Mouse (Mus musculus) urinary bladder, postnatal 4 days (tissue): Measurements from ENCODE around the gene Mfrp.
"Not testable (repeated sequence)": the region's sequence is repeated elsewhere in the genome, so short reads cannot be mapped to it uniquely, and the experiment has no call there.

Source experiments
- DNase-seq, 2 experiments: peaks; one replicate each; pipeline ENCODE4 v3.0.0; 2021 to 2022; ENCODE audit warnings: low spot score in 2 of 2

Mfrp gene

DNA sequence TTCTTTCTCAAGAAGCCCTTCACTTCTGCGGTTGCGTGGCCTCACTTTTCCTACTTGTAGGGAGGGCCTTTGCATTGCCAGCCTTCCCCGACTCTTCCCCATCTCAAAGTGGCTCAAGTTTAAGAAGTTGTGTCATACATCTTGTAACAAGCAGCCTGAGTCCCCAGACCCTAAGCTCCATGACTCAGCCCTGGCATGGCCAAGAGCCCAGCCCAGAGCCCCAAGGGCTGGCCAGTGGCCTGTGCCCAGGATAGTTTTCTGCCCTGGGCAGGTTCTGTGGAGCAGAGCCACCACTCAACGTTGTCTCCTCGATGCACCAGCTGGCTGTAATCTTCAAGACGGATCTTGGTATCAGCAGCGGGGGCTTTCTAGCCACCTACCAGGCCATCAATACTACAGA, 3.4 kb downstream of the Mfrp start:
- no peak for DNase-seq

GRCm38 (mm10) chr9:44105781-44106180, 4.3 kb downstream of the Mfrp start:
- DNase-seq, result no peak

DNA sequence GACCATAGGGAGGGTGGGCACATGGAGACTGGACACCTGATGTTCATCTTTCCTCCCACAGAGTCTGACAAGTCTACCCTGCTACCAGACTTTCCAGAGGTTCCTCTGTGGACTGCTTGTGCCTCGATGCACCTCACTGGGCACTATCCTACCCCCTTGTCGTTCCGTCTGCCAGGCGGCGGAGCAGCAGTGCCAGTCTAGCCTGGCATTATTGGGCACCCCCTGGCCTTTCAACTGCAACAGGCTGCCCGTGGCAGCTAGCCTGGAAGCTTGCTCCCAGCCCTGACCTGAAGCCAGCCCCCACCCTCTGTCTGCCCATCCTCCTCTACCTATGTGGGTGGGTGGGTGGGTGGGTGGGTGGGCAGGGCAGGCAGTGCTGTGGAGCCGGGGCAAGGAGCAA, 4.7 kb downstream of the Mfrp start:
- DNase-seq, result no peak

DNA sequence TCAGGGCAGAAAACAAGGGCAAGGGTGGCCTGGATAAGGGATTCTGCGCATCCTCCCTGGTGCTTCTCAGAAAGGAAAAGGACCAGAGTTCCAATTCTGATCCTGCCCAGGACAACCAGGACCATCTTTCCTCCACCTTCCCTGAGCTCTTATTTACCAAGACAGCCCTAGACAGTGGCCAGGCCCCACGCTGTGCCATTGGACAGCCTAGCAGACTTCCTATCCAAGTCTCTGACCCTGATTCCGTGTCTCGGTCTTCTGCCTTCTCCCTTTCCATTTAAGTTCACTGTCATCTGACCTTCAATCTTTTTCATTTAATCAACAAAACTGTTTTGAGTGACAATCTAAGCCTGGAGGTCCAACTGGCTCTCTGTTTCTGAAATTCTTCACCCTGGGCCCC, 5.1 kb downstream of the Mfrp start:
- no peak for DNase-seq

- DNase-seq, result peak; percentile 87 to 94
These were observed 5.6 kb downstream of the Mfrp start, which contains the start of gene C1qtnf5 for GRCm38 (mm10) chr9:44107110-44107509. Gene C1qtnf5, plus strand, starts transcription at chr9:44107245.

GRCm38 (mm10) chr9:44107557-44108179, 6.1 kb downstream of the Mfrp start:
- DNase-seq, result no peak

DNA sequence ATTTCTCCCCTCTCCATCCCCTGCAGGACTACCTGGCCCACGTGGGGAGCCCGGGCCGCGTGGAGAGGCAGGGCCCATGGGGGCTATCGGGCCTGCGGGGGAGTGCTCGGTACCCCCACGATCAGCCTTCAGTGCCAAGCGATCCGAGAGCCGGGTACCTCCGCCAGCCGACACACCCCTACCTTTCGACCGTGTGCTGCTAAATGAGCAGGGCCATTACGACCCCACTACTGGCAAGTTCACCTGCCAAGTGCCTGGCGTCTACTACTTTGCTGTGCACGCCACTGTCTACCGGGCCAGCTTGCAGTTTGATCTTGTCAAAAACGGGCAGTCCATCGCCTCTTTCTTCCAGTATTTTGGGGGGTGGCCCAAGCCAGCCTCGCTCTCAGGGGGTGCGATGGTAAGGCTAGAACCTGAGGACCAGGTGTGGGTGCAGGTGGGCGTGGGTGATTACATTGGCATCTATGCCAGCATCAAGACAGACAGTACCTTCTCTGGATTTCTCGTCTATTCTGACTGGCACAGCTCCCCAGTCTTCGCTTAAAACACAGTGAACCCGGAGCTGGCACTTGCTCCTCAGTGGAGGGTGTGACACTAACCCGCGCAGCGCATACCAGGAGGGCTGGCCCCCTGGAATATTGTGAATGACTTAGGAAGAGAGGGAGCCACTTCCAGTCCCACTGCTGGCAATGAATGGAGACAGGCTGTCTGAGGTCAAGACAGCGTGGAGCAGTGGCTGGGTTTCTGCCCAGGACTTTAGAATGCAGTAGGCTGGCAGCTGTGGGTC, 6.9 kb downstream of the Mfrp start:
- no peak for DNase-seq

- peak in 1 of 2 experiments; percentile 85 for DNase-seq
These were observed 8.0 kb downstream of the Mfrp start for GRCm38 (mm10) chr9:44109360-44110095.

GRCm38 (mm10) chr9:44111909-44112308, 10.4 kb downstream of the Mfrp start:
- DNase-seq, result not testable (repeated sequence)

DNA sequence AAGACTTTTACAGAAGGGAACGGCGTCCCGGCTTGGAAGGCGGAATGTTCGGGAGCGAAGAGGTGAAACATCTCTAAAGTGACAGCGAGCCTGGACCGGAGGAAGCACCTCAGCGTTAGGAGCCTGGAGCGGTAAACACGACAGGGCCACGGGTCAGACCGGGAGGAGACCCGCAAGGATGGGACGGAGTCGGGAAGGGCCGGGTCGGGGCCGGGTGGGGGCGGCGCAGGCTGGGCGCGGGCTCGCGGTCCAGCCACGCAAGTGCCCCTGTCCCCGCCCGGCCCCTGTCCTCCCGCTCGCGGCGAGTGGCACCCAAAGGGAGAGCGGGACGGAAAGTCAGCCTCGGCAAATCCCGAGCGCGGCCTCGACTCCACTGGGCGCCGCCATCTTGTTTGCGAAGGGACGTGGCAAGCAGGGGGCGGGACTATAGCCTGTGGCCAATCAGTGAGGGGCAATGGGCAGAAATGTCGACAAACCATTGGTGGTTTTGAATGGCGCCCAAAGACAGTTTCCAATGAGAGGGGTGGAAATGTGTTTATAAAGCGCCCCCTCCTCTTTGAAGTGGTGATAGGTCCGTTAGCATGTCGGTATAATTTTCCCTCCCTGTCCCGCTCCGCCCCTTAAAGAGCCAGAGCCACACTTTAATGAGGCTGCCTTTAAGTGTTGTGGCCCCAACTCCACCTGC, 11.7 kb downstream of the Mfrp start, which contains the start of the genes Gm49380 and Rnf26:
Gene Gm49380 (minus strand): TSS at position 396 of the 685 bp plus-strand sequence.
Gene Rnf26 (minus strand): TSS at position 413 of the 685 bp plus-strand sequence.
- DNase-seq, result peak; percentile 94 to 96

DNA sequence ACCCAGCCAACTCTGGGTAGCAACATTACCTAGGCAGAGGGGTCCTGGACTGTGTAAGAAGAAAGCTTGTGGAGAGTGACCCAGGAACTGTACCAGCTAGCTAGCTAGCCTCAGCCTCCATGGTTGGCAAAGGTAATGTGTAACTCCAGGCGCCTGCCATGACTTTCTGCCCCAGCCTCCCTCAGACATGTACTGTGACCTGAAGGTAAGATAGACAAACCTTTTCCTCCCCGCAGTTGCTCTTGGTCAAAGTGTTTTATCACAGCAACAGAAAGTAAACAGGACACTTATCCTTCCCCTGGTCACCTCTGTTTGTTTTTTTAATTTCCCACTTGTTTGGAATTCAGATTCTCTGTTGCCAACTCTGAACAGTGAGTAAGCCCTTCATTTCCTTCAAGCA, 12.9 kb downstream of the Mfrp start:
- DNase-seq, result no peak

- DNase-seq, result no peak
These were observed 14.1 kb downstream of the Mfrp start for GRCm38 (mm10) chr9:44115599-44115998.

DNA sequence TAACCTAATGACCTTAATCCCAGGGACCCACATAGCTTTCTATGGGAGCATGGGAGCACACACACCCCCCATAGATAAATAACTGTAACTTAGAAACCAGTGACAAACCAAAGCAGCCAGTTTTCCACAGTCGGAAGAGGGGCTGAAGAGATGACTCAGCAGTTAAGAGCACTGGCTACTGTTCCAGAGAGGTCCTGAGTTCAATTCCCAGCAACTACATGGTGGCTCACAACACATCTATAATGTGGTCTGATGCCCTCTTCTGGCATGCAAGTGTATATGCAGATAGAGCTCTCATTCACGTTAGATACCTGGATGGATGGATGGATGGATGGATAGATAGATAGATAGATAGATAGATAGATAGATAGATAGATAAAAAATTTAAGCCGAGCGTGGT, 14.7 kb downstream of the Mfrp start:
- DNase-seq, result no peak

- no peak for DNase-seq
These were observed 17.5 kb downstream of the Mfrp start for GRCm38 (mm10) chr9:44119011-44119410.

GRCm38 (mm10) chr9:44119948-44120465, 18.5 kb downstream of the Mfrp start:
- no peak for DNase-seq

- no peak for DNase-seq
These were observed 22.8 kb downstream of the Mfrp start for GRCm38 (mm10) chr9:44124317-44124716.

DNA sequence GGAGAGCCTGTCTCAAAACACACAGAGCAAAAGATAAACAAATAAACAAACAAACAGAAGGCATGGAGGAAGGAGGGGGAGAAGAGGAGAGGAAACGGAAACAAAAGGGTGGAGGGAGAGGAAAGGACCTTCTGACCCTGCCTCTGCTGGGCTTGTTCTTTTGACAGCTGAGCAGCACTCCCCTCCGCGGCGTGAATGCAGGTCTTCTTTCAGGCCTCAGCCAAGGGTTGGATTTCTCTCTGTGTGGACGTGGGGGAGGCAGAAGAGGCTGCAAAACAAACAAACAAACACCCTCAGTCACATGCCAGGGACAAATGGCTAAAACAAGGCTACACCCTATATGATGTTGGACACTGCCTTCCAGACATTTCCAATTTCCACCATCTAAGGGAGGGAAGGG, 23.5 kb downstream of the Mfrp start:
- DNase-seq, result no peak

DNA sequence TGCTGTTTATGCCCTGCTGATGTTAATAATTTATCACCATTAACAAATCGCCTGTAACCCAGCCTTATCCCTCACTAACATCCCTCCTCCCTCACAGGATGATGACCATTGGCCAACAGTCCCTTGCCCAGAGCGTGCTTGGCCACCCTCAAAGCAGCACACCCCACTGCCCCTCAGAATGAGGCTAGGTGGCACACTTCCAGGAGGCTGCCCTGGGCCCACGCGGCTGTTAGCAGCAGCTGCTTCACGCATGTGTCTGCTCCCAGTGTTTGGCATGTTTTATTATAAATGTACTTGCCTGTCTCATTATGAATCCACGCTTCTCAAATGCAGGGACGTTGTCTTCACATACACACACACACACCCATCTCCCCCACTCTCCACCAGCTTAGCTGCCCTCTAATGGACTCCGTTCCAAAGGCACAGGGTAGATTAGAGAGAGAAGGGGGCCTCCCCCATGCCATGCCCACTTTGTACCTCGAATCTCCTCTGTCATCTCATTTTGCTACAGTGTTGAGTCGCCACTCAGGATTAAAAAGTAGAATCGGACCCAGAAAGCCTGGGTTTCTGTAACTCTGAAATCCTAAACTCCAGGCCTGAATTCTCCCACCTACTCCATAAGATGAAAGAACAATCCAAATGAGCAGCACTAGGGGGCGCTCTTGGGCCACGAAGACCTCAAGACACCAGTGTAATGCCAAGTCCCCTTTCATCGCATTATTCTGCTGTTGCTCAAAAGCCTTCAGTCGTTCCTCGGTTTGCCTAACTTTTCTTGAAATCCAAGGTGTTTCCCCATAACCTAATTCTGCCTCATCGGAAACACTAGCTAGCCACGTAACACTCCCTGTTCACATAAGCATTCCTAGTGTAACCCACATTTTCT, 24.3 kb downstream of the Mfrp start:
- DNase-seq, result peak; percentile 68 to 86

- DNase-seq, result no peak
These were observed 25.2 kb downstream of the Mfrp start for GRCm38 (mm10) chr9:44126746-44127145.

DNA sequence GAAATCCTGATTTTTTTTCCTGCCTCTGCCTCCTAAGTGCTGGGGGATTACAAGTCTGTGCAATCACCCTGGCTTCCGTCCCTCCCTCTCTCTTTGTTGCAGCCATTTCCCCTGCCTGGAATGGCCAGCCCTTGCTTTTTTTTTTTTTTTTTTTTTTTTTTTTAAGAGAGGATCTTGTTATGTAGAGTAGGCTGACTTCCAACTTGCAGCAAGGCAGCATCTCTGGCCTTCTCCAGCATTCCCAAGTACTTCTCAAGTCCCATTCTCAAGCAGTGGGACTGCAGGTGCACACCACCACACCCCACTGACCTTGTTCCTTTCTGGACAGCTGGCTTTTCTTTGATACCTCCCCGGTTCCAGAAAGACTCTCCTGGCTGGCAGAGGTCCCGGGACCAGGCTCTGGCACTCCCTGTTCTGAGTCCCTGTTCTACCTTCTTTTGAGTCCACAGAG, 25.8 kb downstream of the Mfrp start:
- no peak for DNase-seq
